Mouse (Mus musculus) gastrocnemius, postnatal 14 days (tissue): ENCODE measurements around the gene Slc16a12. TPM values are rescaled to one million over a fixed set of nuclear protein-coding genes. Genes with fewer than 3 reads are reported as not detected.
A peak's percentile ranks its signal among the peaks of the same experiment; 100 is the strongest.
"Not testable (repeated sequence)": the region's sequence is repeated elsewhere in the genome, so short reads cannot be mapped to it uniquely, and the experiment has no call there.

ENCODE experiments used
- DNase-seq: peaks from one replicate; pipeline ENCODE4 v3.0.0; 2021; ENCODE audit warnings: mixed read lengths
- intact Hi-C: fragments of 180-260 bp; cut with DNase I; formaldehyde crosslinking; loops from one replicate; pipeline ENCODE4 v1.15.1; 2025; ENCODE audit warnings: low total_unique reads
- total RNA-seq, 2 experiments: library from RNA; stranded (reverse); gene quantifications; 2 replicates each; pipeline ENCODE4 v1.2.3; 2021

The Slc16a12 gene
- total RNA-seq, 2 experiments from 2014 or later, result 1.5 to 1.8 TPM

DNA sequence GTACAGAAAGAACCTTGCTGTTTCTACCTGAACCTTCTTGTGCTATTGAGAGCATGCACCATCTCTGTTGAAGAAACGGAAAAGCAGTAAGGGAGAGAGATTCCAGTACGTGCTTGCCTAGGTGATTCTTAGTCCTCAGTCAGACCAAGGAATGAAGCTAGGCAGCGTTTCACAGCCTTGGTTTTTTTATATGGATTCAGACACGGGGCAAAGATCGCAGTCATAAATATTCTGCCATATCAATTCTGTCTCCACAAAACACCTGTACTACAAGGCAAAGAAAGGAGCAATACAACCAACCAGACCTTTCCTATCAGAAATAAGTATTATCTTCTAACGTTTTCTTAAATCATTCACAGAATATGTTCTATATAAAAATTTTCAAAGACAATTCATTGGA, 55.7 kb downstream of the Slc16a12 start:
- intact Hi-C loops, result no loop called here
- DNase-seq, result no peak

GRCm38 (mm10) chr19:34685530-34685929, 61.6 kb downstream of the Slc16a12 start:
- intact Hi-C loops, result no loop called here
- no peak for DNase-seq

- DNase-seq, result peak; percentile 17
- intact Hi-C loops, result no loop called here
Measured at GRCm38 (mm10) chr19:34684857-34685256, 62.2 kb downstream of the Slc16a12 start.

GRCm38 (mm10) chr19:34678428-34678827, 68.7 kb downstream of the Slc16a12 start:
- no peak for DNase-seq
- intact Hi-C loops, result no loop called here

GRCm38 (mm10) chr19:34673476-34673875, 73.6 kb downstream of the Slc16a12 start:
- intact Hi-C loops, result no loop called here
- peak; percentile 9 for DNase-seq

DNA sequence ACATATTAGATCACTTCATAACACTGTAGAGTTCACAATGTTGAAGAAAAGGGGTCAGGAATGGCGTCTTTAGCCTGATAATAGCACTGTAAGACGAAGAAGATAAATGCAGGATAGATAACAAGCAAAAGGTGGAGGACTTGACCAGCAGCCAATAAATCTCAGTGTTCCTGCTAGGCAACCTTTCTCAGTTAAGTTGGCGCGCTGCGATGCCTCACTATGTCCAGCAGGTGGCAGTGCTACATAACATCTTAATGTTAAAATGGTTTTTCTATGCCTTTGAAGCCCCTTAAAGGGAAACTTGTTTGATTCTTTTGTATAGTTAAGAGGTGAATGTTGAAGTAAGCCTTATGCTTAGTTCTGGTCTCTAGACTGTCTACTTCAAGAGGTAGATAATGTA, 81.0 kb downstream of the Slc16a12 start:
- intact Hi-C loops, result loop anchor here (2.0 kb wide), 1 partner anchor 107 kb away; no protein-coding TSS in a partner anchor
- DNase-seq, result peak; percentile 54

DNA sequence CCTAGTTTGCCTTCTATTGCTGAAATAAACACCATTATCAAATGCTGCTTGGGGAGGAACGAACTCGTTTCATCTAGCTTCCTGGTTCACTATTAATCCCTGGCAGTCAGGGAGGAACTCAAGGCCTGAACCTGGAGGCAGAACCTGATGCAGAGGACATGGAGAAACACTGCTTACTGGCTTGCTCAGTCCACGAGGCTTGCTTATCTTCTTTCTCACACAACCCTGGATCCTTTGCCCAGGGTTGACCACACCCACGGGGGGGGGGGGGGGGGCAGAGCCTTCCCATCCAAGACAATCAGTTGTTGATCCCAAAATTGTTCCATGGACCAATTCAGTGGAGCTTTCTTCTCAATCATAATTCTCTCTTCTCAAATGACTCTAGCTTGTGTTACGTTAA, 84.3 kb downstream of the Slc16a12 start:
- DNase-seq, result no peak
- intact Hi-C loops, result no loop called here

GRCm38 (mm10) chr19:34662067-34662507, 85.0 kb downstream of the Slc16a12 start:
- peak; percentile 47 for DNase-seq
- intact Hi-C loops, result no loop called here

GRCm38 (mm10) chr19:34656511-34657298, 90.4 kb downstream of the Slc16a12 start:
- intact Hi-C loops, result no loop called here

GRCm38 (mm10) chr19:34655227-34655805, 91.8 kb downstream of the Slc16a12 start:
- DNase-seq, result no peak
- intact Hi-C loops, result no loop called here

More at GRCm38 (mm10) chr19:34656511-34657298, 90.4 kb downstream of the Slc16a12 start:
- no peak for DNase-seq

GRCm38 (mm10) chr19:34650997-34651396, 96.1 kb downstream of the Slc16a12 start:
- DNase-seq, result no peak
- intact Hi-C loops, result no loop called here

GRCm38 (mm10) chr19:34650276-34650675, 96.8 kb downstream of the Slc16a12 start:
- no peak for DNase-seq
- intact Hi-C loops, result no loop called here

DNA sequence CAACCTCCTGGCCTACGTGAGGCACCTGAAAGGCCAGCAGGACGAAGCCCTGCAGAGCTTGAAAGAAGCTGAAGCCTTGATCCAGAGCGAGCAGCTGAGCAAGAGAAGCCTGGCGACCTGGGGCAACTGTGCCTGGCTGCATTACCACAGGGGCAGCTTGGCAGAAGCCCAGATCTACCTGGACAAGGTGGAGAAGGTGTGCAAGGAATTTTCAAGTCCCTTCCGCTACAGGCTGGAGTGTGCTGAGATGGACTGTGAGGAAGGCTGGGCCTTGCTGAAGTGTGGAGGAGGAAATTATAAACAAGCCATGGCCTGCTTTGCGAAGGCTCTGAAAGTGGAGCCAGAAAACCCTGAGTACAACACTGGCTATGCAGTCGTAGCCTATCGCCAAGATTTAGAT, 99.5 kb downstream of the Slc16a12 start:
- intact Hi-C loops, DNase-seq: not testable (repeated sequence)

GRCm38 (mm10) chr19:34642616-34643015, 104.5 kb downstream of the Slc16a12 start:
- intact Hi-C loops, result no loop called here
- DNase-seq, result no peak

- intact Hi-C loops, result no loop called here
- DNase-seq, result no peak
Measured at GRCm38 (mm10) chr19:34640623-34641022, 106.5 kb downstream of the Slc16a12 start, which contains the start of the genes Ifit1bl2 and Ifit1. Ifit1bl2 (minus strand) TSS chr19:34640743. Ifit1 (plus strand) TSS chr19:34640871.

DNA sequence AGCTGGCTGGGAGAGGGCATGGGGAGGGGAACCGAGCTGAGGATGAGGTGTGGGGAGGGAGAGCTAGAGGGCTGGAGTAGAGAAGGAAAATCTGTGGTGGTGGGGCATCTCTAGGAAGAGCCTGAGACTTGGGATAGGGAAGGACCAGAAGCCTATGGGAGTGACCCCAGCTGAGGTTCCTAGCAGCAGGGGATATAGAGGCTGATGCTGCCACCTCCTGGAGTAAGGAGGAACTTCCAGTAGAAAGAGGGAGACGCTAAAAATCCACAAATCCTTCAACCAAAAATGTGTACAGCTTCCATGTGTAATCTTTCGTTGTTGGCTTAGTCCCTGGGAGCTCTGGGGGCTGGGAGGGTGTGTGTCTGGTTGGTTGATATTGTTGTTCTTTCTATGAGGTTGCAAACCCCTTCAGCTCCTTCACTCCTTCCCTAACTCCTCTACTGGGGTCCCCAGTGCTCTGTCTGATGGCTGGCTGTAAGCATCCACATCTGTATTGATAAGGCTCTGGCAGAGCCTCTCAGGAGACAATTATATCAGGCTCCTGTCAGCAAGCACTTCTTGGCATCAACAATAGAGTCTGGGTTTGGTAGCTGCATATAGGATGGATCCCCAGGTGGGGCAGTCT, 110.0 kb downstream of the Slc16a12 start:
- intact Hi-C loops, result loop anchor here (5.0 to 10.0 kb wide), 3 partner anchors 90 to 392 kb away; no protein-coding TSS in a partner anchor
- peak; percentile 25 for DNase-seq

DNA sequence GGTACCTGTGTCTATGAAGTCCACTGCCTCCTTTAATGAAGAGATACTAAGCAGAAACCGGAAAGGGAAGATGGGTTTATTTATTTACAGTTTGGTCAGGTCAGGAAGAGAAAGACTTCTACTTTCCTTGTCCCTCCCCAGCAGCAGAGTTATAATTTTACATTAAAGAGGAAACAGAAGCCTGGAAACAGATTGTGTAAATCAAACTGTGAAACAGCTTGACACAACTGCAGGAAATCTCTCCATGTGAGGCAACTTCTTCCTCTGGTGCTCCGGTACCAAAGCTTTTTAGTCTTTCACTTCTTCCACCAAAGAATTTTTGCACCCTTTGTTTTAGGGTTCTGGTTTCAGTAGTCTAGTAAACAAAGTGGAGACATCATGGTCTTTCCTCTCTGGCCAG, 113.6 kb downstream of the Slc16a12 start:
- intact Hi-C loops, result loop anchor here (10.0 kb wide), 2 partner anchors 299 to 389 kb away; no protein-coding TSS in a partner anchor
- no peak for DNase-seq

GRCm38 (mm10) chr19:34631487-34631886, 115.6 kb downstream of the Slc16a12 start:
- intact Hi-C loops, result loop anchor here (10.0 kb wide), 2 partner anchors 297 to 387 kb away; no protein-coding TSS in a partner anchor
- DNase-seq, result no peak

DNA sequence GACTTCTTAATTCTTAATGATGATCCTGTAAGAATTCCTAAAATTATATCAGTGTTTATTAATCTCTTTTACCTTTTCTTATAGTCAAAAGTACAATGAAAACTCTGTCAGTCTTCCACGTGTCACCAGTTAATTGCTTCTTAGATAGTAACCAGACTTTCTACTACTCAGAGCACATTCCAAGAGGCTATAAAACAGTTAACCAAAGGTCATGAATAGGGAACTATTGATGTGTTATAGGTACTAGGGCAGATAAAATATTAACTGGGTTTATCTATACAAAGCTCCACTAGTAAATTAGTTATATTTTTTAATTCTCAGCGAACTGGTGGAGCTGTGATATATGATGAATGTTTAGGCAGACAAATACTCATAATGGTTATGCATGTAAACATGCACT, 119.6 kb downstream of the Slc16a12 start:
- DNase-seq, result no peak
- intact Hi-C loops, result no loop called here

- no peak for DNase-seq
- intact Hi-C loops, result no loop called here
Measured at GRCm38 (mm10) chr19:34624663-34625062, 122.4 kb downstream of the Slc16a12 start.
